Mouse (Mus musculus) MEL (cell line): ENCODE measurements around the gene Ap1g1. TPM values are rescaled to one million over a fixed set of nuclear protein-coding genes. Genes with fewer than 3 reads are reported as not detected.

Experiments
- DNase-seq: peaks from one replicate; pipeline ENCODE4 v3.0.0; 2011; ENCODE audit warnings: low read depth, low spot score
- H3K27ac ChIP-seq: 2 replicates; pipeline ENCODE4 v1.5.1; 2012; ENCODE audit warnings: low read depth, mild to moderate bottlenecking, control low read depth, low read length, moderate library complexity; ENCODE audit not compliant: control insufficient read depth
- H3K27me3 ChIP-seq, 2 experiments: fragments of 150-350 bp in 1 of 2; sonication (generic) in 1 of 2; 2 replicates each; pipeline ENCODE4 v1.6.1; 2012; ENCODE audit warnings: low read length in 2 of 2, mild to moderate bottlenecking in 2 of 2, improper control_type of control experiment in 1 of 2, moderate library complexity in 1 of 2; ENCODE audit not compliant: insufficient read depth in 2 of 2, control insufficient read depth in 1 of 2
- H3K36me3 ChIP-seq, 2 experiments: 2 replicates each; pipeline ENCODE4 v1.6.1; 2012 to 2014; ENCODE audit warnings: low read length in 2 of 2, improper control_type of control experiment in 1 of 2, inconsistent platforms in 1 of 2, mild to moderate bottlenecking in 1 of 2; ENCODE audit not compliant: insufficient read depth in 2 of 2, control insufficient read depth in 1 of 2
- H3K4me1 ChIP-seq, 2 experiments: fragments of 150-350 bp in 1 of 2; sonication (generic) in 1 of 2; 2 replicates each; pipeline ENCODE4 v1.6.1; 2012; ENCODE audit warnings: low read length in 2 of 2, improper control_type of control experiment in 1 of 2, mild to moderate bottlenecking in 1 of 2; ENCODE audit not compliant: insufficient read depth in 2 of 2, control insufficient read depth in 1 of 2
- H3K4me3 ChIP-seq, 2 experiments: fragments of 150-350 bp in 1 of 2; sonication (generic) in 1 of 2; 2 replicates each; pipeline ENCODE4 v1.5.1; 2012; ENCODE audit warnings: low read depth in 2 of 2, low read length in 2 of 2, mild to moderate bottlenecking in 2 of 2, moderate library complexity in 2 of 2, control low read depth in 1 of 2, improper control_type of control experiment in 1 of 2; ENCODE audit not compliant: control insufficient read depth in 1 of 2, insufficient read depth in 1 of 2
- H3K79me2 ChIP-seq: 2 replicates; pipeline ENCODE4 v1.6.1; 2012; ENCODE audit warnings: mild to moderate bottlenecking, low read length, moderate library complexity; ENCODE audit not compliant: control insufficient read depth, poor library complexity, insufficient read depth
- H3K9ac ChIP-seq: 2 replicates; pipeline ENCODE4 v1.6.1; 2012; ENCODE audit warnings: low read depth, mild to moderate bottlenecking, control low read depth, low read length, moderate library complexity; ENCODE audit not compliant: control insufficient read depth, poor library complexity, severe bottlenecking
- H3K9me3 ChIP-seq: fragments of 150-350 bp; sonication (generic); replicated peaks from 2 replicates; pipeline ENCODE4 v1.6.1; 2012; ENCODE audit warnings: mild to moderate bottlenecking, low read length, improper control_type of control experiment, moderate library complexity; ENCODE audit not compliant: insufficient read depth
- BHLHE40 ChIP-seq: IDR thresholded peaks from 2 replicates; pipeline ENCODE4 v1.6.1; 2012; ENCODE audit warnings: low read depth, mild to moderate bottlenecking, inconsistent platforms, low read length, improper control_type of control experiment, borderline replicate concordance
- CTCF ChIP-seq, 3 experiments: IDR thresholded peaks in 2 of 3; conservative IDR thresholded peaks in 1 of 3; 2 replicates each; pipeline ENCODE4 v1.5.1; 2011 to 2012; ENCODE audit warnings: low read length in 3 of 3, low read depth in 2 of 3, mild to moderate bottlenecking in 2 of 3, improper control_type of control experiment in 1 of 3, inconsistent platforms in 1 of 3, mixed read lengths in 1 of 3, moderate library complexity in 1 of 3; ENCODE audit not compliant: control insufficient read depth in 1 of 3, insufficient read depth in 1 of 3, poor library complexity in 1 of 3, severe bottlenecking in 1 of 3
- E2F4 ChIP-seq: IDR thresholded peaks from 2 replicates; pipeline ENCODE4 v1.6.1; 2011; ENCODE audit warnings: low read depth, low read length, improper control_type of control experiment, borderline replicate concordance
- EP300 ChIP-seq, 2 experiments: IDR thresholded peaks; 2 replicates each; pipeline ENCODE4 v1.6.1; 2011; ENCODE audit warnings: improper control_type of control experiment in 2 of 2, low read length in 2 of 2, low read depth in 1 of 2, mild to moderate bottlenecking in 1 of 2
- ETS1 ChIP-seq: IDR thresholded peaks from 2 replicates; pipeline ENCODE4 v1.6.1; 2012; ENCODE audit warnings: low read depth, mild to moderate bottlenecking, inconsistent platforms, low read length, improper control_type of control experiment, moderate library complexity
- GABPA ChIP-seq: IDR thresholded peaks from 2 replicates; pipeline ENCODE4 v1.6.1; 2012; ENCODE audit warnings: low read depth, mild to moderate bottlenecking, inconsistent platforms, low read length, improper control_type of control experiment, moderate library complexity
- GATA1 ChIP-seq: IDR thresholded peaks from 2 replicates; pipeline ENCODE4 v1.6.1; 2011; ENCODE audit warnings: low read depth, low read length, improper control_type of control experiment
- HCFC1 ChIP-seq: IDR thresholded peaks from 2 replicates; pipeline ENCODE4 v1.6.1; 2012; ENCODE audit warnings: low read depth, mild to moderate bottlenecking, inconsistent platforms, low read length, improper control_type of control experiment, moderate library complexity
- JUND ChIP-seq: IDR thresholded peaks from 2 replicates; pipeline ENCODE4 v1.6.1; 2011; ENCODE audit warnings: low read depth, mild to moderate bottlenecking, improper control_type of control experiment, low read length
- KAT2A ChIP-seq: conservative IDR thresholded peaks from 2 replicates; pipeline ENCODE4 v1.6.1; 2012; ENCODE audit warnings: low read depth, low read length, improper control_type of control experiment, inconsistent platforms
- MAFK ChIP-seq: IDR thresholded peaks from 2 replicates; pipeline ENCODE4 v1.6.1; 2011; ENCODE audit warnings: low read depth, mild to moderate bottlenecking, low read length, improper control_type of control experiment, borderline replicate concordance
- MAZ ChIP-seq: IDR thresholded peaks from 2 replicates; pipeline ENCODE4 v1.6.1; 2012; ENCODE audit warnings: low read depth, mild to moderate bottlenecking, inconsistent platforms, low read length, improper control_type of control experiment
- MEF2A ChIP-seq: IDR thresholded peaks from 2 replicates; pipeline ENCODE4 v1.6.1; 2014; ENCODE audit warnings: low read depth, mild to moderate bottlenecking, inconsistent platforms, low read length, improper control_type of control experiment; ENCODE audit not compliant: poor library complexity, insufficient replicate concordance, severe bottlenecking; ENCODE audit errors: extremely low read depth
- MXI1 ChIP-seq: IDR thresholded peaks from 2 replicates; pipeline ENCODE4 v1.6.1; 2011; ENCODE audit warnings: mild to moderate bottlenecking, low read depth, low read length, improper control_type of control experiment
- MYB ChIP-seq: IDR thresholded peaks from 2 replicates; pipeline ENCODE4 v1.6.1; 2011; ENCODE audit warnings: mild to moderate bottlenecking, low read depth, low read length, improper control_type of control experiment
- MYC ChIP-seq: IDR thresholded peaks from 2 replicates; pipeline ENCODE4 v1.6.1; 2011; ENCODE audit warnings: low read depth, mild to moderate bottlenecking, low read length, improper control_type of control experiment, moderate library complexity
- NELFE ChIP-seq: IDR thresholded peaks from 2 replicates; pipeline ENCODE4 v1.6.1; 2011; ENCODE audit warnings: low read depth, low read length, improper control_type of control experiment
- POLR2A ChIP-seq, 2 experiments: IDR thresholded peaks; 2 replicates each; pipeline ENCODE4 v1.6.1; 2011 to 2012; ENCODE audit warnings: low read length in 2 of 2, mild to moderate bottlenecking in 2 of 2, control low read depth in 1 of 2, improper control_type of control experiment in 1 of 2, low read depth in 1 of 2, moderate library complexity in 1 of 2; ENCODE audit not compliant: control insufficient read depth in 1 of 2, insufficient read depth in 1 of 2, poor library complexity in 1 of 2
- POLR2AphosphoS5 ChIP-seq: IDR thresholded peaks from 2 replicates; pipeline ENCODE4 v1.6.1; 2012; ENCODE audit warnings: low read depth, borderline replicate concordance, mild to moderate bottlenecking, inconsistent platforms, low read length, moderate library complexity, mixed read lengths
- RAD21 ChIP-seq: IDR thresholded peaks from 2 replicates; pipeline ENCODE4 v1.6.1; 2011; ENCODE audit warnings: mild to moderate bottlenecking, low read depth, low read length, improper control_type of control experiment
- RCOR1 ChIP-seq: IDR thresholded peaks from 2 replicates; pipeline ENCODE4 v1.6.1; 2012; ENCODE audit warnings: low read depth, mild to moderate bottlenecking, inconsistent platforms, low read length, improper control_type of control experiment
- SIN3A ChIP-seq: IDR thresholded peaks from 2 replicates; pipeline ENCODE4 v1.6.1; 2012; ENCODE audit warnings: low read length, improper control_type of control experiment, inconsistent platforms
- SMC3 ChIP-seq: IDR thresholded peaks from 2 replicates; pipeline ENCODE4 v1.6.1; 2011; ENCODE audit warnings: low read depth, low read length, improper control_type of control experiment
- TAL1 ChIP-seq: IDR thresholded peaks from 2 replicates; pipeline ENCODE4 v1.6.1; 2012; ENCODE audit warnings: mild to moderate bottlenecking, inconsistent platforms, low read length, moderate library complexity, mixed read lengths
- TCF12 ChIP-seq: IDR thresholded peaks from 2 replicates; pipeline ENCODE4 v1.6.1; 2014; ENCODE audit warnings: low read depth, mild to moderate bottlenecking, inconsistent platforms, low read length, improper control_type of control experiment, moderate library complexity
- USF1 ChIP-seq: IDR thresholded peaks from 2 replicates; pipeline ENCODE4 v1.6.1; 2014; ENCODE audit warnings: low read depth, mild to moderate bottlenecking, inconsistent platforms, low read length, improper control_type of control experiment, moderate library complexity
- ZMIZ1 ChIP-seq: IDR thresholded peaks from 2 replicates; pipeline ENCODE4 v1.6.1; 2012; ENCODE audit warnings: low read depth, mild to moderate bottlenecking, inconsistent platforms, low read length, improper control_type of control experiment, moderate library complexity
- ZNF384 ChIP-seq: IDR thresholded peaks from 2 replicates; pipeline ENCODE4 v1.6.1; 2012; ENCODE audit warnings: low read depth, mild to moderate bottlenecking, inconsistent platforms, low read length, improper control_type of control experiment
- polyA plus RNA-seq, 2 experiments: library from polyadenylated mRNA; stranded (reverse) in 1 of 2; unstranded in 1 of 2; fragments of >175 nt in 1 of 2; fragments of >200 nt in 1 of 2; gene quantifications; 2 replicates each; pipeline versions ENCODE4 v1.2.1 to v1.2.4; 2012; ENCODE audit warnings: low replicate concordance in 2 of 2, low read depth in 1 of 2; ENCODE audit not compliant: insufficient read length in 2 of 2, insufficient read depth in 1 of 2, missing spikeins in 1 of 2
- total RNA-seq: library from RNA; depleted of rRNA; stranded (reverse); fragments of 300-350 nt; gene quantifications from 2 replicates; pipeline ENCODE4 v1.2.3, GENCODE M21; 2012

Gene Ap1g1
- total and polyA plus RNA-seq, 3 experiments, result 34.6 to 456 (median 46.6) TPM

DNA sequence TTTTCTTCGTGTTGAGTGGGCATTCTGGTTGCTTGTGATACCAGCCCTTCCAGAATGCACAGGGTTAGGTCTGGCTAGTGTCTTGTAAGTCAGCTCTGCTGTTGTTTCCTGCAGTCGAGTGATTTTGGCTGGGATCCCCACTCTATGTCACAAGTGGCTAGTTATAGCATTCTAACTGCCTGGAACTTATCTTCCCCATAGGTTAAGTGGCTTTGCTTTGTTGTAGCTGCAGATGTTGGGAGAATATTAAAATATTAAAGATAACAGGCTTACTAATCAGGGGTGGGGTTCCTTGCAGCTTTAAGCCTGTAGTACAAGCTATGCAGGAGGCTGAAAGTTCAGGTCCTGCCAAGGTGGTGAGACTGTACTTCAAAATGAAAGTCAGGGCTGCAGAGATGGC, 69.5 kb downstream of the Ap1g1 start:
- Histone ChIP-seq H3K9me3 (no peaks in the 10 kb centered on the region), H3K4me3 (no peak overlapping the region), H3K27ac (0 out of 2 replicates have a peak overlapping the region, but pooled peaks have one; percentile 20), H3K9ac (no peak overlapping the region), H3K79me2 (no peaks in the 10 kb centered on the region)
- no peak for TF ChIP-seq MYC
- TF ChIP-seq RCOR1, result peak; percentile 61; the same call in 1 of the 2 replicates
- TF ChIP-seq SIN3A, result no peak
- no peak for TF ChIP-seq MEF2A
- TF ChIP-seq BHLHE40, result no peak
- peak; percentile 64 for TF ChIP-seq GATA1
- TF ChIP-seq JUND, result no peak
- peak; percentile 5 to 48; a peak in 2 of 4 replicates for TF ChIP-seq EP300 (IDR thresholded peaks at IDR 0.05; ENCODE audit: low read depth in 1 of 2, low read length in 2 of 2)
- TF ChIP-seq USF1, result no peak
- TF ChIP-seq KAT2A, result no peak
- TF ChIP-seq POLR2AphosphoS5, result no peak
- TF ChIP-seq CTCF (IDR thresholded peaks at IDR 0.05 in 2 of 3, conservative IDR thresholded peaks at IDR 0.05 in 1 of 3; ENCODE audit: control insufficient read depth in 1 of 3, insufficient read depth in 1 of 3, low read depth in 2 of 3, low read length in 3 of 3, poor library complexity in 1 of 3, severe bottlenecking in 1 of 3), result no peak
- TF ChIP-seq TCF12, result 0 out of 2 replicates have a peak, but pooled peaks have one; percentile 35
- TF ChIP-seq RAD21, result no peak
- peak; percentile 34; the same call in 1 of the 2 replicates for TF ChIP-seq ETS1
- TF ChIP-seq, all 39 proteins: peak for 5
- DNase-seq, result peak; percentile 61
- no peaks in the 10 kb centered on the region for H3K27me3 ChIP-seq
- H3K4me1 ChIP-seq, result peaks cover 2 to 9% of the 10 kb centered on the region in 2 experiments; a peak in 3 of 4 replicates
- peaks cover 13 to 29% of the 10 kb centered on the region in 2 experiments for H3K36me3 ChIP-seq

DNA sequence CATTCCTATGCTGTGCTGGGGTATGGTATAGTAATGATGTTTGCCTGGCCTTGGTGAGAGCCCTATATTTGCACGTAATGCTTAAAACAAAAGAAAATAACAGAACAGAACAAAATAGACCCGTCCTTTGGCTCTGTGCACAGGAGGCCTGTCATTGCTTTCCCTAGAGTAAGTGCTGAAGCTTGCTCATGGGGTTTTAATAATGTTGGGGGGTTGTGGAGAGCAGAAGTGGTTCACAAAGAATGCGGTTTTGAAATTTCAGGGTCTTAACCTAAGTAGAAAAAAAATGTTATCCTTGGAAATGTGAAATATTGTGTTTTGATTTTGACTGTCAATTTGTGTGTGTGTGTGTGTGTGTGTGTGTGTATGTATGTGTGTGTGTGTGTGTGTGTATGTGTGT, 70.6 kb downstream of the Ap1g1 start:
- Histone ChIP-seq H3K79me2 (no peaks in the 10 kb centered on the region), H3K9ac (no peak overlapping the region), H3K4me3 (no peak overlapping the region), H3K9me3 (no peaks in the 10 kb centered on the region), H3K4me1 (peaks cover 2 to 9% of the 10 kb centered on the region in 2 experiments; a peak in 3 of 4 replicates), H3K27ac (no peak overlapping the region), H3K27me3 (no peaks in the 10 kb centered on the region), H3K36me3 (peaks cover 13 to 25% of the 10 kb centered on the region in 2 experiments)
- DNase-seq, result no peak
- TF ChIP-seq POLR2A (IDR thresholded peaks at IDR 0.05; ENCODE audit: control insufficient read depth in 1 of 2, insufficient read depth in 1 of 2, low read depth in 1 of 2, low read length in 2 of 2, poor library complexity in 1 of 2) (no peak), USF1 (no peak), NELFE (no peak), MXI1 (no peak), TAL1 (no peak), MYB (no peak), HCFC1 (no peak), ZMIZ1 (no peak), POLR2AphosphoS5 (no peak), ZNF384 (no peak), MAFK (no peak), SMC3 (no peak), GABPA (no peak), E2F4 (no peak), BHLHE40 (no peak), RCOR1 (no peak), MAZ (no peak)
